Mouse (Mus musculus) embryo, embryonic 11 days (tissue): ENCODE measurements at regions not wholly inside any gene's neighbourhood (a gene's known extent, or its start where the extent isn't known, plus 50 kb on each side); places are given as distances from the start of the nearest gene placed in this dataset.
A peak's percentile ranks its signal among the peaks of the same experiment; 100 is the strongest.

Experiments used
- DNase-seq: peaks from one replicate; pipeline ENCODE4 v3.0.0-alpha.2; 2015

DNA sequence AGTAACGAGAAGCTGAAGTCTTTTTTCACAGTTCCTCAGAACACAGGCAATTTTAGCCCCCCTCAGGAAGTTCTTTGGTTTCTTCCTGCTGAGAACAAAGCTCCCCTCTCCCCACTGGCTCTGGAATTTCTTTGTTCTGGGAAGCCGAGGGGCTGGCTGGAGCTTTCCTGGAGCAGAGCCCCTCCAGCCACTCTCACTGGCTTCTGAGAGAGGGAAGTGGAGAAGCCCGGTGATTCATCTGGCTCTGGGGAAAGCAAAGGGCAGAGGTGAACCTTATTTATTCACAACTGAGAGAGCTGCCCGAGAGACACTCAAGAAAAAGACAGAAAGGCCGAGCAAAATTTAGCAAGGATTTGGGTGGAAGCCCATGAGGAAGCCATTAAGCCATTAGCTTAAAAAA lies 63.9 kb downstream of the Ddx3x start:
- peak; percentile 85 for DNase-seq

DNA sequence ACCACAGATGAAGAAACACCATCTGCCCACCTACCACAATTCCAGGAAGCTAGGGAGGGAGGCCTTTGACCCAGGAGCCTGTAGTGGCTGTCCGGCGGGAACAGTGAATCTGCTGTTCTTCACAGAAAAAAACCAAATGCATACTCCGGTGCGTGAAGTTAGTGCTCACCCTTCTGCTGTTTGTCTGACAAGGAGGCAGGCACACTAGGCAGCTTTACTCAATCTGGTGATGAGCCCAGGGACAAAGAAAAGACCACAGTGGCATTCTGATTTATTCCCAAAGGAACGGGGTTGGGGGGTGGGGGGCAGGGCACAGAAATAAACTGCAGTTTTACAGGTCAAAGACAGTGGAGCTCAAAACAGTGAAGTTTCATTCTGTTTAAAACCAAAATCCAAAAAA lies 64.4 kb downstream of the Ddx3x start:
- DNase-seq, result no peak

DNA sequence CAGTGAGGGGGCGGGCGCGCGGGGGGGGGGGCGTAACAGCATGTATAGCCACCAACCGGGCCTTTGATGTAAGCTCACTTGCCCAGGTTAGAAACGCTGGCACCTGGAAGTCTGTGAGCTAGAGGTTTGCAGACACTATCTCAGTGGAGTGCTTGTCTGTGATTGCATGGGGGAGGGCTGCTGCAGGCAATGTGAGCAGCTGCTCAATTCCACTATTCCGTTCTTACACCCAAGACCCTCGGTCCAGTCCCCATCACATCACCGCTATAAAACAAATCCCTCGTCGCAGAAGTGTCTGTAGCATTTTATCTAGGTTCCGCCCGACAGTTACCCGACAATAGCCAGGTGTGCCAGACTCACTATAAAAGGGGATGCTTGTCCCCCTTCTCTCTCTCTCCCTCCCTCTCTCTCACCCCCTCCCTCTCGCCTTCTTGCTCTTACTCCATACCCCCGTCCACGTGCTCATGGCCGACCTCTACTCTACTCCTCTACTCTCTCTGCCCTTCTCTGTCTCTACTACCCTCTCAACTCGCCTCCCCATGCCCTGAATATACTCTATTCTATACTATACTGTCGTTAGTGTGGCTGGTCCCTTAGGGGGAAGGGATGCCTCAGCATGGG lies 65.4 kb downstream of the Ddx3x start:
- peak; percentile 46 for DNase-seq

DNA sequence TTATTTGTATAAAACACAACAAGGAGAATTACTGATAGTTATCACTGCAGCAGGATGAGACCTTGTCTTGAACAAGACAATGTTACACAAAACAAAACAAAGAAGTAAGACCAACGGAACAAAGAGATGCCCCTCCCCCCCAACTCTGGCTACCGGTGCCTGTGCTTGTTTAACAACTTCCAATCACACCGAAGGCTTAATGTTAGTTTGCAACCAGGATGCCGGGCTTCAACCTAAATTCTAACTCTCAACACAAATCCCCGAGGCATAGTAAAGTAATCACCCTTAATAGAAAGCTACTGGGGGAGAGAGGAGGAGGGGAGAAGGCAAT lies 65.9 kb downstream of the Ddx3x start:
- DNase-seq, result no peak

GRCm38 (mm10) chrX:13347027-13347840 lies 66.5 kb downstream of the Ddx3x start:
- DNase-seq, result peak; percentile 87

DNA sequence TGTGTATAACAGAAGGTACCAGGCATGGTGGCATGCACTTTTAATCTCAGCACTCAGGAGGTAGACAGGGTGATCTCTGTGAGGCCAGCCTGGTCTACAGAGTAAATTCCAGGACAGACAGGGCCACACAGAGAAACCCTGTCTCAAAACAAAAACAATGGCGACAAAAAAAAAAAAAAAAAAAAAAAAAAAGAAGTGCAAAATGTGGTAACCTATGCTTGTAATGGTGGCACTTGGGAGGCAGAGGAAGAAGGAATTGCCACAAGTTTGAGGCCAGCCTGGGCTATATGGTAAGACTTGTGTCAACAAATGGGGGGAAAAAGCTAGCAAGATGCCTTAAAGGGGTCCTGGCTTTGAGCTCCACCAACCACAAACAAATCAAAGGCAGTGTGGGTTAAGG lies 67.6 kb downstream of the Ddx3x start:
- no peak for DNase-seq

DNA sequence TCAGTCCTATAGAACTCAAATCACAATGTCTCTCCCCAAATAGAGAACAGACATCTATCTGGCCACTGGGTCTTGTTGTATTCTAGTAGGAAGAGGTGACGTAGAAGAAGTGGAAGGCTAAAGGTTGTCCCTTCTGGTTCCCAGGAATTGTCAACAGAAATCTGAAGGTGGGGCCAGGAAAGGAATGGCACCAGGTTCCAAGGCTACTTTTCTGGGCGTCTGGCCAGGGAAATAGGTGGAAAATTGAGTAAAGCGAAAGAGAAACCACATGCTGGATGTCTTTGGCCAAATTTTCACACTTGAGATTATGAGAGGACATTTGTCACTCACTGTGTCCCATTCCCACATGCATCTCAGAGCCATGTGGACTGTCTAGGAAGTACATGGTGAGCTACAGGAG lies 69.7 kb downstream of the Ddx3x start:
- no peak for DNase-seq

DNA sequence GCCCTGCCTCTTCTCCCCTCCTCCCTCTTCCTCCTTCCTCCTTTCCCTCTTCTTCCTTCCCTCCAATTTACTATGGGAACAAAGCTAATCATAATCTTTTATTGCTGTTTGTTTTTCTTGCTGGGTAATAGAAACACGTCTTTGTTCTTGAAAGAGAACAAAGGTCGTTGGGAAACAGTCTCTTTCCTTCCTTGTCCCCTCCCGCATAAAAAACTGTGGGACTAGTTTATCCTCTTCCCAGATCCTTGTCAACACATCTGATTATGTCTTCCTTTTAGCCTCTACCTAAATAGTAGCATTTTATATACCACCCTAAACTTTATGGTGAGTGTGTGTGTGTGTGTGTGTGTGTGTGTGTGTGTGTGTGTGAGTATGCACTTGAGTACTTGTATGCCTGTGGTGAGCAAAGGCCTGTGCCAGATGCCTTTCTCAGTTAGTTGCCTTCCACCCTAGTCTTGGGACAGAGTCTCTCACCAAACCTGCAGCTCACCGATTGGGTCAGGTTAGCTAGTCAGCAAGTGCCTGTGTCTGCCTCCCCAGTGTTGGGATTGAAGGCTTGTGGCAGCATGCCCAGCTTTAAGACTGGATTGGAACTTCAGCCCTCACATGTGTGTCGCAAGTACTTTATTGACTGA lies 76.5 kb downstream of the Ddx3x start:
- DNase-seq, result no peak

DNA sequence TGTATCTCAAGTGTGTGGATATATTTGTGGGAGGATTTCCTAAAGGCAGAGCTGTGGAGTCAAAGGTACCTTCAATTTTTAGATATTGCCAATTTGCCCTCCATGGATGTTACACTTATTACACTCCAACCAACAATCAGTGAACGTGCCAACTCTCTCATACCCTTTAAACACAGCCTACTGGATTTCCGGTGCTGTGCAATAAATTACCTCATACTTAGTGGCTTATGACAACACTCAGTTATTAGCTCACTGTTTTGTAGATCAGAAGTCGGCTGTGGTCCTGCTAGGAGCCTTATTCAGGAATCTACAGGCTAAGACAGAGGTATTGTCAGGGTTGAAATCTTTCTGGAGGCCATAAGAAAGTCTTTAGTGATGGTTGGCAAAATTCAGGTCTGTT lies 77.2 kb downstream of the Ddx3x start:
- no peak for DNase-seq

GRCm38 (mm10) chrX:13360436-13360835 lies 79.7 kb downstream of the Ddx3x start:
- DNase-seq, result no peak

DNA sequence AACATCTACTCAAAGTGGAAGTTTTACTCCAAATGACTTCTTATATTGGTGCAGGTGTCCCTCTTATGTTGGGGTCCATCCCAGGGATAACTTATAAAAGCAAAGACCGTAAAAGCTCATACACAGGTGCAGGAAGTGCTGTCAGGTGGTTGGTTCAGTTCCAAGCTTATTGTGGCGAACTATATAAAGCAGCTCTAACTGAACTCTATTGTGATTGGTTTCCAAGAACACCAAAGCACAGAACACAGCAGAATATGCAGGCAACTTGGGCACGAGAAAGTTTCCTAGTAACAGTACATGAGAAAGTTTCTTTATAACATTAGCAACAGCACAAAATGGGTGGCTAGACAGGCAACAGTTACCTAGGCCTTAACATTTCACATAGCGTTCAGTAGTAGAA lies 89.5 kb downstream of the Ddx3x start:
- DNase-seq, result no peak

- DNase-seq, result no peak
Measured at GRCm38 (mm10) chrX:13372752-13373151, 92.0 kb downstream of the Ddx3x start.

DNA sequence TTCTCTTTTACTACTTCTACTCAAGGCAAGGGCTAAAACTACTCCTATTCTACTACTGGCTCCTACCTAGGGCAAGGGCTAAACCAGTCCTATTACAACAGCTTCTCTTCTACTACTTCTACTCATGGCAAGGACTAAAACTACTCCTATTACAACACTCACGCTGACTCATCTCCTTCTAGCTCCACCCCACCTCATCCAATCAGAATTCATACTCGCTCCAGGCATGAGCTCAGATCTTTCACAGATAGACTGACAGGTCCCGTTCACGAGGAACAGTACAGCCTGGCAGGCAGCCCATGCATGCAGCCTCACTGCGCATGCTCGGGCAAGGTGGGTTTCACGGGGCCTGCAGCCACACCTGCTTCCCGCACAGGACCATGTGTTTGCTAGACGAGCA lies 79.6 kb upstream of the Nyx start:
- no peak for DNase-seq

GRCm38 (mm10) chrX:13398466-13398865 lies 67.4 kb upstream of the Nyx start:
- DNase-seq, result no peak

GRCm38 (mm10) chrX:13412726-13413125 lies 53.2 kb upstream of the Nyx start:
- DNase-seq, result no peak

GRCm38 (mm10) chrX:13413135-13413534 lies 52.8 kb upstream of the Nyx start:
- no peak for DNase-seq
